15 mouse cellular contexts compared by ENCODE assay signal in the genomic region with DNA sequence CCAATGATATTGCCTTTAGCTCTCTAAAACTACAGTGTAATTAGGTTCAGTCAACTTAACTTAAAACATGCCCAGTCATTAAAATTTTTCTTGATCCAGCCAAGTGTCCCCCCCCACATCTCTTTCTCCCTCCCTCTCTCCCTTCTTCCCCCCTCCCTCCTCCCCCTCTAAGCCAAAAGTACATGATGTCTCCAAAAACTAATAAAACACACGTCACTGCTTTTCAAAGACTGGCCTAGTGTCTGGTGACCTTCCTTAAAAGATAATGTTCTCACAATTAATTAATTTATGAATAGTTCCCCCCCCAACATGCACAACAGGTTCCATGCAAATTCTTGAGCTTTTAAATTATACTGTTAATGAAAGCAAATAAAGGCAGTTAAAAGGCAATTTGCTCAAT. TPM values are rescaled to one million over a fixed set of nuclear protein-coding genes. Genes with fewer than 3 reads are reported as not detected.
"Had no signal": no experiment of that assay in that cellular context is flagged by ENCODE, and none has a peak within 500 bp of the region (broad histone marks: within the 10 kb centered on the region; RNA-seq: fewer than 3 reads in every experiment).

No protein-coding gene starts in this region.

- H3K4me1 ChIP-seq: stomach, embryonic 15.5 days had no signal

- H3K9me3 ChIP-seq: kidney, embryonic 15.5 days; limb, embryonic 12.5 days; liver, embryonic 13.5 days; midbrain, embryonic 12.5 days; neural tube, embryonic 13.5 days; stomach, embryonic 15.5 days had no signal

- DNase-seq: layer of hippocampus, adult 9-11 months; liver, embryonic 13.5 days; lung, postnatal 10 days; retina, postnatal 1 day; right cerebral cortex, postnatal 4 days; thymus, adult 2 months; thymus, postnatal 25 days had no signal

- H3K36me3 ChIP-seq: kidney, embryonic 15.5 days; limb, embryonic 12.5 days; liver, embryonic 13.5 days; midbrain, embryonic 12.5 days; neural tube, embryonic 13.5 days; stomach, embryonic 15.5 days had no signal

- H3K4me3 ChIP-seq: kidney, embryonic 15.5 days; limb, embryonic 12.5 days; liver, embryonic 13.5 days; midbrain, embryonic 12.5 days; neural tube, embryonic 13.5 days; stomach, embryonic 15.5 days had no signal

- H3K9ac ChIP-seq: kidney, embryonic 15.5 days; limb, embryonic 12.5 days; liver, embryonic 13.5 days; midbrain, embryonic 12.5 days; neural tube, embryonic 13.5 days; stomach, embryonic 15.5 days had no signal

- H3K27ac ChIP-seq: kidney, embryonic 15.5 days; limb, embryonic 12.5 days; liver, embryonic 13.5 days; midbrain, embryonic 12.5 days; neural tube, embryonic 13.5 days; stomach, embryonic 15.5 days had no signal

- H3K27me3 ChIP-seq: midbrain, embryonic 12.5 days; neural tube, embryonic 13.5 days; stomach, embryonic 15.5 days had no signal

- H3K4me2 ChIP-seq: kidney, embryonic 15.5 days; limb, embryonic 12.5 days; liver, embryonic 13.5 days; midbrain, embryonic 12.5 days; neural tube, embryonic 13.5 days; stomach, embryonic 15.5 days had no signal

- ATAC-seq: inflammation-experienced regulatory T-cells, adult 6 months; intestine, postnatal 0 days; midbrain, embryonic 16.5 days had no signal

RNA-seq across cellular contexts. Expression of gene Zbtb16, which starts 48.7 kb away (rescaled TPM):
- polyA plus RNA-seq: inflammation-experienced regulatory T-cells, adult 6 months had no signal
